Mouse (Mus musculus): ENCODE data around the gene Myh7b. TPM values are rescaled to one million over a fixed set of nuclear protein-coding genes. Genes with fewer than 3 reads are reported as not detected.
A peak's percentile ranks its signal among the peaks of the same experiment; 100 is the strongest.

Gene Myh7b
- total RNA-seq, 2 experiments from 2014 or later, result not detected

GRCm38 (mm10) chr2:155592854-155593283 lies 18.1 kb upstream of the Myh7b start:
- no peak for ATAC-seq (replicated peaks; ENCODE audit: low FRiP score, low TSS enrichment, poor library complexity, severe bottlenecking)

GRCm38 (mm10) chr2:155595516-155595915 lies 15.5 kb upstream of the Myh7b start:
- no peak for ATAC-seq (replicated peaks; ENCODE audit: low FRiP score, low TSS enrichment, poor library complexity, severe bottlenecking)

- no peak for ATAC-seq (replicated peaks; ENCODE audit: low FRiP score, low TSS enrichment, poor library complexity, severe bottlenecking)
These were observed 7.3 kb upstream of the Myh7b start for GRCm38 (mm10) chr2:155603707-155604106.

- ATAC-seq (replicated peaks; ENCODE audit: low FRiP score, low TSS enrichment, poor library complexity, severe bottlenecking), result peak; percentile 76
These were observed 6.3 kb upstream of the Myh7b start for GRCm38 (mm10) chr2:155604560-155605235.

GRCm38 (mm10) chr2:155605236-155605589 lies 5.8 kb upstream of the Myh7b start:
- ATAC-seq (replicated peaks; ENCODE audit: low FRiP score, low TSS enrichment, poor library complexity, severe bottlenecking), result peak; percentile 63

GRCm38 (mm10) chr2:155606360-155606759 lies 4.7 kb upstream of the Myh7b start:
- ATAC-seq (replicated peaks; ENCODE audit: low FRiP score, low TSS enrichment, poor library complexity, severe bottlenecking), result peak; percentile 36; the same call in 1 of the 2 replicates

- no peak for ATAC-seq (replicated peaks; ENCODE audit: low FRiP score, low TSS enrichment, poor library complexity, severe bottlenecking)
These were observed 980 bp downstream of the Myh7b start for GRCm38 (mm10) chr2:155611834-155612550.

- ATAC-seq (replicated peaks; ENCODE audit: low FRiP score, low TSS enrichment, poor library complexity, severe bottlenecking), result peak; percentile 98
These were observed 2.3 kb downstream of the Myh7b start for GRCm38 (mm10) chr2:155613326-155613755.

GRCm38 (mm10) chr2:155613953-155614352 lies 2.9 kb downstream of the Myh7b start:
- no peak for ATAC-seq (replicated peaks; ENCODE audit: low FRiP score, low TSS enrichment, poor library complexity, severe bottlenecking)

GRCm38 (mm10) chr2:155616971-155617370 lies 6.0 kb downstream of the Myh7b start:
- no peak for ATAC-seq (replicated peaks; ENCODE audit: low FRiP score, low TSS enrichment, poor library complexity, severe bottlenecking)

- peak; percentile 58; the same call in 1 of the 2 replicates for ATAC-seq (replicated peaks; ENCODE audit: low FRiP score, low TSS enrichment, poor library complexity, severe bottlenecking)
These were observed 8.8 kb downstream of the Myh7b start for GRCm38 (mm10) chr2:155619817-155620216.

- 0 out of 2 replicates have a peak, but pooled peaks have one; percentile 14 for ATAC-seq (replicated peaks; ENCODE audit: low FRiP score, low TSS enrichment, poor library complexity, severe bottlenecking)
These were observed 11.6 kb downstream of the Myh7b start for GRCm38 (mm10) chr2:155622606-155623005.

- no peak for ATAC-seq (replicated peaks; ENCODE audit: low FRiP score, low TSS enrichment, poor library complexity, severe bottlenecking)
These were observed 13.0 kb downstream of the Myh7b start for GRCm38 (mm10) chr2:155623996-155624395.

- peak; percentile 63 for ATAC-seq (replicated peaks; ENCODE audit: low FRiP score, low TSS enrichment, poor library complexity, severe bottlenecking)
These were observed 13.7 kb downstream of the Myh7b start for GRCm38 (mm10) chr2:155624730-155625129.

GRCm38 (mm10) chr2:155626277-155626676 lies 15.3 kb downstream of the Myh7b start:
- ATAC-seq (replicated peaks; ENCODE audit: low FRiP score, low TSS enrichment, poor library complexity, severe bottlenecking), result no peak

- 0 out of 2 replicates have a peak, but pooled peaks have one; percentile 35 for ATAC-seq (replicated peaks; ENCODE audit: low FRiP score, low TSS enrichment, poor library complexity, severe bottlenecking)
These were observed 16.2 kb downstream of the Myh7b start for GRCm38 (mm10) chr2:155627030-155627738.

GRCm38 (mm10) chr2:155628112-155628511 lies 17.1 kb downstream of the Myh7b start:
- no peak for ATAC-seq (replicated peaks; ENCODE audit: low FRiP score, low TSS enrichment, poor library complexity, severe bottlenecking)

- ATAC-seq (replicated peaks; ENCODE audit: low FRiP score, low TSS enrichment, poor library complexity, severe bottlenecking), result no peak
These were observed 17.5 kb downstream of the Myh7b start for GRCm38 (mm10) chr2:155628519-155628918.

- ATAC-seq (replicated peaks; ENCODE audit: low FRiP score, low TSS enrichment, poor library complexity, severe bottlenecking), result 0 out of 2 replicates have a peak, but pooled peaks have one; percentile 10
These were observed 18.2 kb downstream of the Myh7b start for GRCm38 (mm10) chr2:155629231-155629661.

GRCm38 (mm10) chr2:155630153-155630552 lies 19.1 kb downstream of the Myh7b start:
- ATAC-seq (replicated peaks; ENCODE audit: low FRiP score, low TSS enrichment, poor library complexity, severe bottlenecking), result no peak

Measured in megakaryocyte-erythroid progenitor cell, adult 5-6 weeks (primary cell).